Mouse (Mus musculus) small intestine, adult 2 months (tissue): ENCODE results near the gene Gm2000. TPM values are rescaled to one million over a fixed set of nuclear protein-coding genes. Genes with fewer than 3 reads are reported as not detected.

ENCODE experiments used
- H3K27ac ChIP-seq: fragments of 200-500 bp; 2 replicates; pipeline ENCODE4 v1.5.1; 2012; ENCODE audit warnings: low read depth, low read length, control low read depth, inconsistent platforms; ENCODE audit not compliant: insufficient read depth
- H3K27me3 ChIP-seq: fragments of 200-500 bp; 2 replicates; pipeline ENCODE4 v1.6.1; 2012; ENCODE audit warnings: mild to moderate bottlenecking, moderate library complexity, low read length, inconsistent platforms; ENCODE audit not compliant: control insufficient read depth, insufficient read depth
- H3K36me3 ChIP-seq: fragments of 200-500 bp; 2 replicates; pipeline ENCODE4 v1.6.1; 2012; ENCODE audit warnings: mild to moderate bottlenecking, low read length, control low read depth, inconsistent platforms; ENCODE audit not compliant: control insufficient read depth, insufficient read depth
- H3K4me1 ChIP-seq: fragments of 200-500 bp; 2 replicates; pipeline ENCODE4 v1.6.1; 2012; ENCODE audit warnings: low read length, inconsistent platforms, mixed read lengths; ENCODE audit not compliant: control insufficient read depth, insufficient read depth, insufficient read length
- H3K4me3 ChIP-seq: fragments of 200-500 bp; 2 replicates; pipeline ENCODE4 v1.5.1; 2012; ENCODE audit warnings: low read depth, mild to moderate bottlenecking, control low read depth, inconsistent platforms, low read length, moderate library complexity
- CTCF ChIP-seq: fragments of 200-500 bp; IDR thresholded peaks from 2 replicates; pipeline ENCODE4 v1.5.1; 2012; ENCODE audit warnings: low read depth, mild to moderate bottlenecking, control low read depth, inconsistent platforms, low read length, moderate library complexity, mixed read lengths; ENCODE audit not compliant: insufficient replicate concordance, insufficient read length; ENCODE audit errors: extremely low read depth
- POLR2A ChIP-seq: fragments of 200-500 bp; IDR thresholded peaks from 2 replicates; pipeline ENCODE4 v1.6.1; 2012; ENCODE audit warnings: low read depth, mild to moderate bottlenecking, control low read depth, inconsistent platforms, low read length, moderate library complexity
- WGBS: fragments of 180-500 bp; shearing (Covaris S2); methylation state at CpG from one replicate; pipeline ENCODE4 v1.1.7; 2018; 5-methylcytosine and 5-hydroxymethylcytosine counted together
- polyA plus RNA-seq: library from polyadenylated mRNA; depleted of rRNA; stranded (reverse); fragments of >200 nt; gene quantifications from 2 replicates; pipeline ENCODE4 v1.2.3, GENCODE M21; 2012; rRNA removed

Gene Gm2000
- 9.2 and 17.4 TPM in 2 replicates for polyA plus RNA-seq

GRCm38 (mm10) chr1:156365740-156366139 lies at the start of gene Gm2000:
Gene Gm2000, plus strand, starts transcription at chr1:156366040.
- Histone ChIP-seq H3K36me3 (no peaks in the 10 kb centered on the region), H3K27me3 (no peaks in the 10 kb centered on the region), H3K27ac (no peak within 1 kb of the TSS), H3K4me1 (no peaks in the 10 kb centered on the region), H3K4me3 (no peak within 1 kb of the TSS)
- WGBS, result 90% methylated on average over 8 of the region's 8 CpGs
- no peak for TF ChIP-seq CTCF
- TF ChIP-seq POLR2A, result no peak

GRCm38 (mm10) chr1:156323126-156323525 lies 42.7 kb upstream of the Gm2000 start:
- no peak overlapping the region for H3K27ac ChIP-seq
- WGBS, result 84% methylated on average over 9 of the region's 9 CpGs
- no peaks in the 10 kb centered on the region for H3K4me1 ChIP-seq
- H3K27me3 ChIP-seq, result no peaks in the 10 kb centered on the region
- TF ChIP-seq POLR2A (no peak), CTCF (no peak)
- no peaks in the 10 kb centered on the region for H3K36me3 ChIP-seq
- no peak overlapping the region for H3K4me3 ChIP-seq

- WGBS, result 69% methylated on average over 4 of the region's 4 CpGs
- no peak for TF ChIP-seq POLR2A
- TF ChIP-seq CTCF, result no peak
- Histone ChIP-seq H3K4me3 (no peak overlapping the region), H3K27ac (no peak overlapping the region), H3K36me3 (no peaks in the 10 kb centered on the region), H3K4me1 (no peaks in the 10 kb centered on the region), H3K27me3 (no peaks in the 10 kb centered on the region)
Observed at GRCm38 (mm10) chr1:156340847-156341246, 25.0 kb upstream of the Gm2000 start.

GRCm38 (mm10) chr1:156344433-156344832 lies 21.4 kb upstream of the Gm2000 start:
- TF ChIP-seq CTCF, result no peak
- TF ChIP-seq POLR2A, result no peak
- WGBS, result 64% methylated on average over 4 of the region's 4 CpGs
- no peak overlapping the region for H3K27ac ChIP-seq

DNA sequence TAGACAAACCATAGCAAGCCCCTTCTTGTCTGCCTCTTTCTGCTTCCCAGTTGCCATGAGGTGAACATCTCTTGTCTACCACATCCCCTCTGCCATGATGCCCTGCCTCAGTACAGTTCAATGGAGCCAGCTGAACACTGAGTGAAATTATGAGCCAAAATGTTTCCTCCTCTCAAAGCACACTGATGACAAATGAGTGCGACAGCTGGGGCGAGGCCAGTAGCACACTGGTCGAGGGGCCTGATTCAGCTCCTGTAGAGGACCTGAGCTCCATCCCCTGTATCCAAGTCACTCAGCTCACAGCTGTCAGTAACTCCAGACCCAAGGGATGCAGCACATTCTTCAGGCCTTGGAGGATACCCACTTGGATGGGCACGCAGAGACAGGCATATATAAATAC lies 20.2 kb upstream of the Gm2000 start:
- H3K27me3 ChIP-seq, result no peaks in the 10 kb centered on the region
- no peak overlapping the region for H3K4me3 ChIP-seq
- H3K36me3 ChIP-seq, result no peaks in the 10 kb centered on the region
- no peaks in the 10 kb centered on the region for H3K4me1 ChIP-seq
- TF ChIP-seq POLR2A (no peak), CTCF (no peak)
- 89% methylated on average over 4 of the region's 4 CpGs for WGBS
- no peak overlapping the region for H3K27ac ChIP-seq

More at GRCm38 (mm10) chr1:156344433-156344832, 21.4 kb upstream of the Gm2000 start:
- H3K4me3 ChIP-seq, result no peak overlapping the region
- no peaks in the 10 kb centered on the region for H3K36me3 ChIP-seq
- no peaks in the 10 kb centered on the region for H3K27me3 ChIP-seq
- H3K4me1 ChIP-seq, result no peaks in the 10 kb centered on the region

DNA sequence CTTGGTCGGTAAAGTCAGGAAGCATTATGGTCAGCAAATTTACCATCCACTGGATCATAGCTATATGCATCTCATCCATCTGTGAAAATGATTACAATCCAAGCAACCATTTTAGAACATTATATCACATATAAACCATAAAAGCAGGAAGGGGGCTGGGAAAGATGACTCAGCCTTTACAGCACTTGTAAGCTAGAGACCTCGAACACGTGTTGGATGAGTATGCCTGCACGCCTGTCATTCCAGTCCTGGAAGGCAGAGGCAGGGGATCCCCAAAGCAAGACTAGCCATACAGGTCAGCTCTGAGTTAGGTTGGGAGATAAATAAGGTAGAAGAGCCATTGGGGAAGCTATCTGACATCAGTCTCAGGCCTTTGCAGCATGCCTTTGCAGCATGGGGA lies 16.8 kb upstream of the Gm2000 start:
- Histone ChIP-seq H3K27ac (no peak overlapping the region), H3K4me3 (no peak overlapping the region), H3K36me3 (no peaks in the 10 kb centered on the region), H3K27me3 (no peaks in the 10 kb centered on the region), H3K4me1 (peaks cover 3% of the 10 kb centered on the region; the same call in 1 of the 2 replicates)
- TF ChIP-seq CTCF, result no peak
- 70% methylated on average over 4 of the region's 4 CpGs for WGBS

DNA sequence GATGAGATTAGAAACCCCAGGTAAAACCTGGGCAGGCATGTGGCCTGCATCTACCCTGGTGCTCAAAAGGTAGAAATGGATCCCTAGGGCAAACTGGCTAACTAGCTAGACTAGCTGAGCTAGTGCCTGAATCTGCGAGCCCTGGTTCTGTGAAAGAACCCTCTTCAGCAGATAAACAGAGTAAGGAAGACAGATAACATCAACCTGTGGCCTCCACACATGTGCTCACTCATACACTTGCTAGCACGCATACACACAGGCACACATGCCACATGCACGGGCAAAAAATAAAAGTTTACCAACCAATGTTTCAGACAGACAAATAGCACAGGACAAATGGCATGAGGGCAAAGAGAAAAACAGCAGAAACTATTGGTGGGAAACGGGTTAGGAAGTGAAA lies 15.4 kb upstream of the Gm2000 start:
- TF ChIP-seq CTCF, result no peak
- no peak for TF ChIP-seq POLR2A
- Histone ChIP-seq H3K27me3 (no peaks in the 10 kb centered on the region), H3K27ac (no peak overlapping the region), H3K4me1 (peaks cover 3% of the 10 kb centered on the region; the same call in 1 of the 2 replicates), H3K36me3 (no peaks in the 10 kb centered on the region), H3K4me3 (no peak overlapping the region)
- WGBS, result 84% methylated on average over 4 of the region's 4 CpGs

- H3K4me3 ChIP-seq, result no peak overlapping the region
- H3K36me3 ChIP-seq, result no peaks in the 10 kb centered on the region
- no peaks in the 10 kb centered on the region for H3K27me3 ChIP-seq
- TF ChIP-seq POLR2A, result no peak
- no peak for TF ChIP-seq CTCF
- 71% methylated on average over 2 of the region's 2 CpGs for WGBS
- peaks cover 3% of the 10 kb centered on the region; the same call in 1 of the 2 replicates for H3K4me1 ChIP-seq
- H3K27ac ChIP-seq, result no peak overlapping the region
Observed at GRCm38 (mm10) chr1:156352466-156352865, 13.4 kb upstream of the Gm2000 start.
